Mouse (Mus musculus): Measurements from ENCODE around the gene Kdm2a. TPM values are rescaled to one million over a fixed set of nuclear protein-coding genes. Genes with fewer than 3 reads are reported as not detected.

The Kdm2a gene
- total and polyA plus RNA-seq, 3 experiments: 17.3 to 51.9 (median 23.1) TPM

- in situ Hi-C loops (cut with MboI; ENCODE audit: low pct_ligation_motif_present, low pct_unique_long_range_greater_than_20kb, low sequenced_read_pairs): no loop called here
- H3K27me3 ChIP-seq (replicated peaks): no peaks in the 10 kb centered on the region
- H3K9ac ChIP-seq (ENCODE audit: insufficient read depth, low read depth): no peak overlapping the region
- no peak for TF ChIP-seq IRF4 (IDR thresholded peaks at IDR 0.05; ENCODE audit: low read depth, low read length)
- no peak for TF ChIP-seq SIN3A (IDR thresholded peaks at IDR 0.05; ENCODE audit: low read length)
- TF ChIP-seq TCF12 (IDR thresholded peaks at IDR 0.05; ENCODE audit: low read depth, low read length): no peak
- no peak for TF ChIP-seq JUN (IDR thresholded peaks at IDR 0.05; ENCODE audit: insufficient read depth, low read depth, low read length)
- no peak for TF ChIP-seq MEF2A (IDR thresholded peaks at IDR 0.05; ENCODE audit: borderline replicate concordance, low read depth, low read length)
- no peak for TF ChIP-seq E2F4 (IDR thresholded peaks at IDR 0.05; ENCODE audit: insufficient replicate concordance, low read depth, low read length)
- no peak for TF ChIP-seq MYC (IDR thresholded peaks at IDR 0.05; ENCODE audit: low read depth, low read length)
- no peak for TF ChIP-seq POLR2AphosphoS2 (IDR thresholded peaks at IDR 0.05; ENCODE audit: low read depth, low read length)
- TF ChIP-seq TBP (conservative IDR thresholded peaks at IDR 0.05; ENCODE audit: low read depth, low read length): no peak
- TF ChIP-seq NELFE (IDR thresholded peaks at IDR 0.05; ENCODE audit: low read depth, low read length): no peak
- no peak for TF ChIP-seq JUND (conservative IDR thresholded peaks at IDR 0.05; ENCODE audit: low read depth, low read length)
- no peak for TF ChIP-seq ELF1 (IDR thresholded peaks at IDR 0.05; ENCODE audit: low read depth, low read length)
- TF ChIP-seq BHLHE40 (IDR thresholded peaks at IDR 0.05; ENCODE audit: low read depth, low read length): no peak
- no peak for TF ChIP-seq MAZ (IDR thresholded peaks at IDR 0.05; ENCODE audit: low read depth, low read length)
- TF ChIP-seq ETS1 (conservative IDR thresholded peaks at IDR 0.05; ENCODE audit: low read depth, low read length): no peak
- no peak for TF ChIP-seq KAT2A (IDR thresholded peaks at IDR 0.05; ENCODE audit: insufficient replicate concordance, low read length)
- no peak for TF ChIP-seq USF2 (conservative IDR thresholded peaks at IDR 0.05; ENCODE audit: low read depth, low read length)
- TF ChIP-seq NRF1 (IDR thresholded peaks at IDR 0.05; ENCODE audit: low read depth, low read length): no peak
- TF ChIP-seq RCOR1 (conservative IDR thresholded peaks at IDR 0.05; ENCODE audit: low read depth, low read length): no peak
- H3K27ac ChIP-seq (ENCODE audit: insufficient read depth, low read depth): no peak overlapping the region
- H3K9me3 ChIP-seq (replicated peaks; ENCODE audit: low read length): no peaks in the 10 kb centered on the region
- dilution Hi-C loops (cut with MboI; ENCODE audit: extremely low pct_ligation_motif_present, extremely low pct_unique_long_range_greater_than_20kb, low sequenced_read_pairs): no loop called here
- H3K36me3 ChIP-seq (replicated peaks in 1 of 2; ENCODE audit: control insufficient read depth in 1 of 2, insufficient read depth in 1 of 2, low read length in 1 of 2): peaks cover 0 to 20% of the 10 kb centered on the region in 2 experiments
- no peak overlapping the region for H3K4me2 ChIP-seq (ENCODE audit: insufficient read depth, low read depth, poor library complexity, severe bottlenecking)
- no peaks in the 10 kb centered on the region for H3K79me2 ChIP-seq (replicated peaks; ENCODE audit: control insufficient read depth, extremely low read depth, insufficient read depth, poor library complexity, severe bottlenecking)
- DNase-seq (ENCODE audit: extremely low read depth): no peak
- H3K4me3 ChIP-seq (replicated peaks in 1 of 3; ENCODE audit: low read depth in 2 of 3, low read length in 2 of 3, poor library complexity in 1 of 3): no peak overlapping the region
- H3K4me1 ChIP-seq (ENCODE audit: control insufficient read depth in 1 of 2, insufficient read depth in 2 of 2): peaks cover 3 to 14% of the 10 kb centered on the region in 2 experiments; a peak in 3 of 4 replicates
These were observed 48.8 kb upstream of the Kdm2a start for GRCm38 (mm10) chr19:4446661-4447420.

GRCm38 (mm10) chr19:4442408-4442807 is 44.3 kb upstream of the Kdm2a start:
- peak; percentile 51 for DNase-seq (ENCODE audit: extremely low read depth)
- no peaks in the 10 kb centered on the region for H3K79me2 ChIP-seq (replicated peaks; ENCODE audit: control insufficient read depth, extremely low read depth, insufficient read depth, poor library complexity, severe bottlenecking)
- peaks cover 0 to 16% of the 10 kb centered on the region in 2 experiments for H3K36me3 ChIP-seq (replicated peaks in 1 of 2; ENCODE audit: control insufficient read depth in 1 of 2, insufficient read depth in 1 of 2, low read length in 1 of 2)
- H3K9me3 ChIP-seq (replicated peaks; ENCODE audit: low read length): peaks cover 2% of the 10 kb centered on the region
- H3K4me2 ChIP-seq (ENCODE audit: insufficient read depth, low read depth, poor library complexity, severe bottlenecking): no peak overlapping the region
- no peaks in the 10 kb centered on the region for H3K27me3 ChIP-seq (replicated peaks)
- dilution Hi-C loops (cut with MboI; ENCODE audit: extremely low pct_ligation_motif_present, extremely low pct_unique_long_range_greater_than_20kb, low sequenced_read_pairs): no loop called here
- TF ChIP-seq ELF1 (IDR thresholded peaks at IDR 0.05; ENCODE audit: low read depth, low read length) (no peak), RAD21 (IDR thresholded peaks at IDR 0.05; ENCODE audit: low read depth, low read length) (peak; percentile 70), SMC3 (IDR thresholded peaks at IDR 0.05; ENCODE audit: low read depth, low read length) (peak; percentile 62), CTCF (conservative IDR thresholded peaks at IDR 0.05 in 1 of 2, IDR thresholded peaks at IDR 0.05 in 1 of 2; ENCODE audit: low read depth in 2 of 2, low read length in 2 of 2) (peak; percentile 46 to 86)
- no peak overlapping the region for H3K4me3 ChIP-seq (replicated peaks in 1 of 3; ENCODE audit: low read depth in 2 of 3, low read length in 2 of 3, poor library complexity in 1 of 3)
- in situ Hi-C loops (cut with MboI; ENCODE audit: low pct_ligation_motif_present, low pct_unique_long_range_greater_than_20kb, low sequenced_read_pairs): no loop called here
- no peak overlapping the region for H3K27ac ChIP-seq (ENCODE audit: insufficient read depth, low read depth)
- H3K9ac ChIP-seq (ENCODE audit: insufficient read depth, low read depth): no peak overlapping the region
- H3K4me1 ChIP-seq (ENCODE audit: control insufficient read depth in 1 of 2, insufficient read depth in 2 of 2): peaks cover 10 to 38% of the 10 kb centered on the region in 2 experiments
